Comparison of ENCODE assay signal across 27 mouse cellular contexts in the genomic region with DNA sequence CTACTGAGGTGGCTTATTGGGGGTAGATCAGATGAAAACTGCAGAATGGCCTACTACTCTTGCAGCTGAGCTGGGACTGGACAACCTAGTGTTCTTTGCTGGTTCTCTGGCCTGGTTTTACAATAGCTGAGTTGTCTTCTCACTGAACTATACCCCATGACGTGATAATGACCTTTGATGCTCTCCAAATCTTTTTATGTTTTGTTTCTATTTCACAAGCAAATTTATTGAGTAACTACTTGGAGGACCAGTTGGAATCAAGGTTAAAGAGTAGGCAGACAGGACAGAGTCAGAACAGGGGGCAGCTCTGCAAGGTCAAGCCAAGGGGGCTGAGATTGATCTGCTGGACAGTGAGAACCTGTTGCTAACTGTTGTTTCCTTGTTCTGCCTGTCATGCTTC. TPM values are rescaled to one million over a fixed set of nuclear protein-coding genes. Genes with fewer than 3 reads are reported as not detected.
DNase-seq lines count a peak whose midpoint lies in the region; ATAC-seq and TF ChIP-seq lines count a peak whose summit lies in the region.
"Had no signal": no experiment of that assay in that cellular context is flagged by ENCODE, and none has a peak within 500 bp of the region (broad histone marks: within the 10 kb centered on the region; RNA-seq: fewer than 3 reads in every experiment).

No protein-coding gene starts in this region.

- no peaks in the 10 kb centered on the region for H3K9me3 ChIP-seq in kidney, embryonic 15.5 days (replicated peaks)
- no peaks in the 10 kb centered on the region for H3K9me3 ChIP-seq in liver, embryonic 15.5 days (replicated peaks)
- no peaks in the 10 kb centered on the region for H3K9me3 ChIP-seq in midbrain, postnatal 0 days (ENCODE audit: low read length)
- H3K9me3 ChIP-seq: forebrain, embryonic 12.5 days; G1E; heart, embryonic 10.5 days; heart, embryonic 15.5 days; liver, embryonic 13.5 days; lung, embryonic 15.5 days; midbrain, embryonic 10.5 days; midbrain, embryonic 15.5 days; neural tube, embryonic 12.5 days had no signal

- no peak for ATAC-seq in kidney, embryonic 15.5 days (replicated peaks; ENCODE audit: low FRiP score)
- peak; percentile 40; the same call in 1 of the 2 replicates for ATAC-seq in liver, embryonic 15.5 days (ENCODE audit: insufficient read depth)
- no peak for ATAC-seq in midbrain, postnatal 0 days (ENCODE audit: low FRiP score)
- ATAC-seq: forebrain, postnatal 0 days; hindbrain, embryonic 16.5 days; midbrain, embryonic 15.5 days had no signal

- peak; percentile 40 for DNase-seq in adrenal gland, adult 2 months
- DNase-seq in adrenal gland, adult 18-20 months (ENCODE audit: low spot score in 2 of 2): no peak
- peak; percentile 64 for DNase-seq in kidney, adult 2 months
- DNase-seq in liver: no peak
- no peak for DNase-seq in midbrain, postnatal 0 days (ENCODE audit: low spot score)
- DNase-seq: cerebellum, adult 2 months; cerebellum, postnatal 14 days; forebrain, postnatal 0 days; liver, embryonic 13.5 days; right cerebral cortex, postnatal 4 days; thymus, adult 18-20 months; thymus, postnatal 25 days had no signal

- no peak overlapping the region for H3K9ac ChIP-seq in kidney, embryonic 15.5 days
- H3K9ac ChIP-seq in liver, embryonic 15.5 days: no peak overlapping the region
- no peak overlapping the region for H3K9ac ChIP-seq in midbrain, postnatal 0 days (replicated peaks; ENCODE audit: low read length, poor library complexity, severe bottlenecking)
- H3K9ac ChIP-seq: forebrain, embryonic 12.5 days; forebrain, postnatal 0 days; heart, embryonic 15.5 days; liver, embryonic 13.5 days; lung, embryonic 15.5 days; midbrain, embryonic 15.5 days; neural tube, embryonic 12.5 days had no signal

- H3K4me3 ChIP-seq in kidney, adult 2 months (ENCODE audit: insufficient read depth, low read depth, low read length): no peak overlapping the region
- H3K4me3 ChIP-seq in kidney, embryonic 15.5 days (replicated peaks): no peak overlapping the region
- no peak overlapping the region for H3K4me3 ChIP-seq in liver, embryonic 15.5 days (replicated peaks)
- H3K4me3 ChIP-seq in midbrain, postnatal 0 days (ENCODE audit: low read depth, low read length): no peak overlapping the region
- H3K4me3 ChIP-seq: erythroblast, embryonic 14.5 days; forebrain, embryonic 12.5 days; heart, embryonic 10.5 days; heart, embryonic 15.5 days; liver, embryonic 13.5 days; lung, embryonic 15.5 days; midbrain, embryonic 10.5 days; midbrain, embryonic 15.5 days; myocyte; neural tube, embryonic 12.5 days had no signal

- TF ChIP-seq CTCF in kidney, adult 2 months (conservative IDR thresholded peaks at IDR 0.05; ENCODE audit: insufficient read depth, insufficient read length, low read depth, low read length): no peak
- no peak for TF ChIP-seq CTCF in midbrain, postnatal 0 days (IDR thresholded peaks at IDR 0.05)

- 0 out of 2 replicates have a peak overlapping the region, but pooled peaks have one; percentile 39 for H3K27ac ChIP-seq in kidney, adult 2 months (ENCODE audit: insufficient read depth, low read depth, low read length)
- H3K27ac ChIP-seq in kidney, embryonic 15.5 days: no peak overlapping the region
- H3K27ac ChIP-seq in liver, embryonic 15.5 days (replicated peaks): no peak overlapping the region
- H3K27ac ChIP-seq in midbrain, postnatal 0 days (ENCODE audit: low read depth, low read length): no peak overlapping the region
- H3K27ac ChIP-seq: forebrain, embryonic 12.5 days; heart, embryonic 10.5 days; heart, embryonic 15.5 days; kidney, postnatal 0 days; liver, embryonic 13.5 days; lung, embryonic 15.5 days; midbrain, embryonic 10.5 days; midbrain, embryonic 15.5 days; neural tube, embryonic 12.5 days; stomach, postnatal 0 days had no signal

- 43% methylated on average over 1 of the region's 1 CpGs for WGBS in kidney, adult 2 months
- WGBS in kidney, embryonic 15.5 days: 75% methylated on average over 1 of the region's 1 CpGs
- 70% methylated on average over 1 of the region's 1 CpGs for WGBS in liver, embryonic 15.5 days (ENCODE audit: insufficient replicate concordance)
- WGBS in midbrain, postnatal 0 days: 88% methylated on average over 1 of the region's 1 CpGs

- no peaks in the 10 kb centered on the region; the same call in none of the 2 replicates for H3K36me3 ChIP-seq in kidney, adult 2 months (ENCODE audit: control insufficient read depth, insufficient read depth, low read length)
- H3K36me3 ChIP-seq in kidney, embryonic 15.5 days: peaks cover 15% of the 10 kb centered on the region
- peaks cover 10% of the 10 kb centered on the region for H3K36me3 ChIP-seq in liver, embryonic 15.5 days (replicated peaks)
- 0 out of 2 replicates have a peak, but pooled peaks cover 5% of the 10 kb centered on the region for H3K36me3 ChIP-seq in midbrain, postnatal 0 days (ENCODE audit: insufficient read depth, low read length)
- H3K36me3 ChIP-seq: midbrain, embryonic 15.5 days had no signal

- no peak overlapping the region for H3K4me2 ChIP-seq in kidney, embryonic 15.5 days
- H3K4me2 ChIP-seq in liver, embryonic 15.5 days: no peak overlapping the region
- H3K4me2 ChIP-seq in midbrain, postnatal 0 days (ENCODE audit: low read depth, low read length, poor library complexity, severe bottlenecking): no peak overlapping the region
- H3K4me2 ChIP-seq: forebrain, embryonic 12.5 days; heart, embryonic 15.5 days; liver, embryonic 13.5 days; lung, embryonic 15.5 days; midbrain, embryonic 15.5 days; neural tube, embryonic 12.5 days had no signal

- H3K4me1 ChIP-seq in kidney, adult 2 months (ENCODE audit: control insufficient read depth, insufficient read depth, low read length): peaks cover 6% of the 10 kb centered on the region; the same call in 1 of the 2 replicates
- H3K4me1 ChIP-seq in kidney, embryonic 15.5 days: no peaks in the 10 kb centered on the region
- H3K4me1 ChIP-seq in liver, embryonic 15.5 days (replicated peaks): peaks cover 14% of the 10 kb centered on the region
- H3K4me1 ChIP-seq in midbrain, postnatal 0 days (ENCODE audit: insufficient read depth, low read length): no peaks in the 10 kb centered on the region
- H3K4me1 ChIP-seq: forebrain, embryonic 12.5 days; heart, embryonic 15.5 days; lung, embryonic 15.5 days; midbrain, embryonic 10.5 days; midbrain, embryonic 15.5 days; neural tube, embryonic 12.5 days had no signal

- no peaks in the 10 kb centered on the region for H3K27me3 ChIP-seq in kidney, adult 2 months (replicated peaks; ENCODE audit: control insufficient read depth, insufficient read depth, low read length)
- no peaks in the 10 kb centered on the region for H3K27me3 ChIP-seq in kidney, embryonic 15.5 days
- H3K27me3 ChIP-seq in liver, embryonic 15.5 days: no peaks in the 10 kb centered on the region
- H3K27me3 ChIP-seq in midbrain, postnatal 0 days (ENCODE audit: insufficient read depth, low read length): no peaks in the 10 kb centered on the region
- H3K27me3 ChIP-seq: forebrain, embryonic 12.5 days; heart, embryonic 15.5 days; liver, embryonic 13.5 days; lung, embryonic 15.5 days; midbrain, embryonic 15.5 days; neural tube, embryonic 12.5 days had no signal

- no peak for TF ChIP-seq POLR2A in kidney, adult 2 months (IDR thresholded peaks at IDR 0.05; ENCODE audit: low read depth, low read length)

RNA-seq across cellular contexts. Expression of gene Tex264, which starts 39.1 kb away (rescaled TPM):
- total RNA-seq in adrenal gland, adult 2 months (2021): 100 to 1,000 TPM; 128 to 130 TPM
- polyA plus RNA-seq in adrenal gland, adult 2 months (2012; rRNA removed): 230 and 245 TPM in 2 replicates
- 100 to 1,000 TPM in 1 of 2 experiments, 10 to 100 TPM in 1; 93.5 to 136 TPM for total RNA-seq in adrenal gland, adult 18-20 months (2021)
- 219 and 248 TPM in 2 replicates for polyA plus RNA-seq in kidney, adult 2 months (2012; rRNA removed)
- 65.6 and 67.4 TPM in 2 replicates for polyA plus RNA-seq in kidney, embryonic 15.5 days (2015; fragmentation: Nextera tagmentation; extraction: Ambion mirVana)
- polyA plus RNA-seq in liver, embryonic 15.5 days (2015; fragmentation: Nextera tagmentation; extraction: Ambion mirVana): 16.5 and 16.8 TPM in 2 replicates
- 74.9 and 82.7 TPM in 2 replicates for total RNA-seq in midbrain, postnatal 0 days (2014; rRNA removed)
- polyA plus RNA-seq in midbrain, postnatal 0 days (2015; fragmentation: Nextera tagmentation; extraction: Ambion mirVana): 87.4 and 101 TPM in 2 replicates

Comparison
In these comparisons a context has a peak if more than half of its experiments do, and no peak if none do; other contexts are left out.
1. DNase-seq: peak in adrenal gland, adult 2 months (single experiment) and kidney, adult 2 months (single experiment); none in adrenal gland, adult 18-20 months (0 of 2), liver (single experiment) and midbrain, postnatal 0 days (single experiment).